Mouse (Mus musculus) limb, embryonic 15.5 days (tissue): Measurements from ENCODE around the gene Mical3. TPM values are rescaled to one million over a fixed set of nuclear protein-coding genes. Genes with fewer than 3 reads are reported as not detected.

ENCODE experiments used
- ATAC-seq: fragments of 200-750 bp; cut with Nextera tagmentation; 2 replicates; pipeline ENCODE4 v1.8.0; 2017; ENCODE audit warnings: low read depth, moderate TSS enrichment; ENCODE audit not compliant: insufficient number of reproducible peaks, low FRiP score, low TSS enrichment
- H3K27ac ChIP-seq: fragments of 300-500 bp; sonication (generic); 2 replicates; pipeline ENCODE4 v1.5.1; 2015; ENCODE audit warnings: moderate library complexity, mild to moderate bottlenecking, inconsistent platforms
- H3K27me3 ChIP-seq: fragments of 300-500 bp; sonication (generic); 2 replicates; pipeline ENCODE4 v1.6.1; 2015; ENCODE audit warnings: inconsistent platforms
- H3K36me3 ChIP-seq: fragments of 300-500 bp; sonication (generic); 2 replicates; pipeline ENCODE4 v1.6.1; 2015; ENCODE audit warnings: inconsistent platforms
- H3K4me1 ChIP-seq: fragments of 300-500 bp; sonication (generic); 2 replicates; pipeline ENCODE4 v1.6.1; 2015; ENCODE audit warnings: inconsistent platforms
- H3K4me2 ChIP-seq: fragments of 300-500 bp; sonication (generic); 2 replicates; pipeline ENCODE4 v1.6.1; 2015; ENCODE audit warnings: mild to moderate bottlenecking, inconsistent platforms
- H3K4me3 ChIP-seq: fragments of 300-500 bp; sonication (generic); 2 replicates; pipeline ENCODE4 v1.5.1; 2015; ENCODE audit warnings: mild to moderate bottlenecking, inconsistent platforms
- H3K9ac ChIP-seq: fragments of 300-500 bp; sonication (generic); 2 replicates; pipeline ENCODE4 v1.6.1; 2015; ENCODE audit warnings: inconsistent platforms
- H3K9me3 ChIP-seq: fragments of 300-500 bp; sonication (generic); 2 replicates; pipeline ENCODE4 v1.6.1; 2016; ENCODE audit warnings: inconsistent platforms
- WGBS: fragments of 180-500 bp; shearing (Covaris S2); methylation state at CpG from one replicate; pipeline ENCODE4 v1.1.7; 2015; 5-methylcytosine and 5-hydroxymethylcytosine counted together
- polyA plus RNA-seq: library from polyadenylated mRNA; unstranded; fragments of >200 nt; fragmentation: Nextera tagmentation; extraction: Ambion mirVana; gene quantifications from 2 replicates; pipeline ENCODE4 v1.2.1, GENCODE M21; 2015

Gene Mical3
- polyA plus RNA-seq, 1 experiment from 2014 or later = 9.7 TPM

DNA sequence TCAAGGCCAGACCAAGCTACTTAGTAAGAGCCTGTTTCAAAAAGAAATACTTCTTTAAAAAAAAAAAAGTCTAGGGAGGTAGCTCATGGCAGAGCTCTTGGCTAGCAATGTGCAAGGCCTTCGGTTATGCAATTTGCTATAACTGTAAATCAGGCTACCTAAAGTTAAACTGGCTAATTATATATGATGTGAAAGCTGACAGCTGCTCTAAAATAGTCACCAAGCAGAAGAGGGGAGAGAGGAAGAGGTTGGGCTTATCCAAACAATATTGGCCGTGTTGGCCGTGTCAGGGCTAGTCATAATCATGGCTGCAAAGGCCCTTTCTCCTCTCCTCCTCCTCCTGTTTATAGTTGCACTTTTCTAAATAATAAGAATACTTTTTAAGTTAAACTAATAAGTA is 94.9 kb downstream of the Mical3 start:
- Histone ChIP-seq H3K4me2 (no peak overlapping the region), H3K4me3 (no peak overlapping the region), H3K27ac (no peak overlapping the region), H3K36me3 (peaks cover 59% of the 10 kb centered on the region), H3K9ac (no peak overlapping the region), H3K4me1 (no peaks in the 10 kb centered on the region), H3K27me3 (no peaks in the 10 kb centered on the region), H3K9me3 (no peaks in the 10 kb centered on the region)
- ATAC-seq = no peak
- WGBS = 78% methylated on average over 3 of the region's 3 CpGs

DNA sequence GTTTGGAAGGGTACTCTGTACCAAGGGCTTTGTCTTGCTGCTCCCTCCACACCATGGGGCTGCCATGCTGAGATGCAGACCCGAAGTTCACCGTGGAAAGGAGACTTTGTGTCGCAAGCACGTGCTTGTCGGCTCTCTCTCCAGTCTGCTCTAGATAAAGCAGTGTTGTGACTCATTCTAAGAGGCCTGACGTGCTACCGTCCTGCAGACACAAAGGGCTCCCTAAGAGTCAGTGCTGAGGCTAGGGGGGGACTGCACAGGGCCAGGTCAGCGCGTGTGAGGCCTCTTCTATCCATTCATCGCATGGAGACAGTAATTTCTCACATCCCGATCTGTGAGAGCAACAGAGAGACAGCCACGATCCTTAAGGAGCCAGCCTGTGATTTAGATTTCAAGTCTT is 95.5 kb downstream of the Mical3 start:
- 86% methylated on average over 12 of the region's 12 CpGs for WGBS
- H3K36me3 ChIP-seq = peaks cover 65% of the 10 kb centered on the region
- no peaks in the 10 kb centered on the region for H3K27me3 ChIP-seq
- no peaks in the 10 kb centered on the region for H3K9me3 ChIP-seq
- H3K27ac ChIP-seq = no peak overlapping the region
- H3K4me2 ChIP-seq = no peak overlapping the region
- no peaks in the 10 kb centered on the region for H3K4me1 ChIP-seq
- H3K9ac ChIP-seq = no peak overlapping the region
- H3K4me3 ChIP-seq = no peak overlapping the region
- no peak for ATAC-seq

DNA sequence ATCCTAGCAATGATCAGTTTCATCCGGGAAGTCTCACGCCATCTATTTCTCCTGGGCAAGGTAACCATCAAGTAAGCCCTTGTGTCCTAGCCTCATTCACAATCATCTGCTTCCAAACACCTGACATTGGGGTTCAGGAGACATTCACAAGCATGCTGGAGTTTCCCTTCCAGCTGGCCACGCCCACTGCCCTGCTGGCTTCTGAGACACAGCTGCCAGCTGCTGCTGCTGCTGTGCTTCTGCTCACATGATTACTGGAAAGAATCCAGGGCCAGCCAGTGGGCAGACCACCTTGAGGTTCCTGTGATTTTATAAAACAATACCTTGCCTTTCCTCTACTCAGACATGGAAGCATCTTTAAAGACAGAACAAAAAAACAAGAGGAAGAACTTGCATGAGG is 97.5 kb downstream of the Mical3 start:
- H3K4me1 ChIP-seq = no peaks in the 10 kb centered on the region
- no peaks in the 10 kb centered on the region for H3K27me3 ChIP-seq
- no peak overlapping the region for H3K4me2 ChIP-seq
- peaks cover 65% of the 10 kb centered on the region for H3K36me3 ChIP-seq
- no peak overlapping the region for H3K4me3 ChIP-seq
- WGBS = 89% methylated on average over 3 of the region's 3 CpGs
- no peak for ATAC-seq
- no peaks in the 10 kb centered on the region for H3K9me3 ChIP-seq
- no peak overlapping the region for H3K27ac ChIP-seq
- H3K9ac ChIP-seq = no peak overlapping the region

DNA sequence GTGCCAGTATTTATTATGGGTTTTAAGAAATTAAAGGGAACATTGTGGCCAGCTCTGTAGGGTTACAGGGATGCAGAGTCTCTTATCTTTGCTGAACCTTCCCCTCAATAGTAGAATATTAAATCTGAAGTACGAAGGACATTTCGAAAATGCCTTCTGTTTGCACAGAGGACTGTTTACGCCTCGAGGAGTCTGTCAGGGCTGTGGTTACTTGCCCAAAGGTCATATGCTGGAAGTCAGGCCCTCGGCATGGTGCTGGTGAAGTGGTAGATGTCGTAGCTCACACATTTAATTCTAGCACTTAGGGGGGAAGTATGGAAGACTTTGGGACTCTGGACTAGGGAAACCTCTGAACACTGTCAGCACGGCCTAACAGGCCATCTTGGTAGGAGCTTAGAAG is 99.4 kb downstream of the Mical3 start:
- peaks cover 60% of the 10 kb centered on the region for H3K36me3 ChIP-seq
- H3K27me3 ChIP-seq = no peaks in the 10 kb centered on the region
- H3K4me2 ChIP-seq = no peak overlapping the region
- H3K4me3 ChIP-seq = no peak overlapping the region
- no peak for ATAC-seq
- peaks cover 14% of the 10 kb centered on the region for H3K4me1 ChIP-seq
- no peak overlapping the region for H3K9ac ChIP-seq
- no peak overlapping the region for H3K27ac ChIP-seq
- 94% methylated on average over 7 of the region's 7 CpGs for WGBS
- H3K9me3 ChIP-seq = no peaks in the 10 kb centered on the region

DNA sequence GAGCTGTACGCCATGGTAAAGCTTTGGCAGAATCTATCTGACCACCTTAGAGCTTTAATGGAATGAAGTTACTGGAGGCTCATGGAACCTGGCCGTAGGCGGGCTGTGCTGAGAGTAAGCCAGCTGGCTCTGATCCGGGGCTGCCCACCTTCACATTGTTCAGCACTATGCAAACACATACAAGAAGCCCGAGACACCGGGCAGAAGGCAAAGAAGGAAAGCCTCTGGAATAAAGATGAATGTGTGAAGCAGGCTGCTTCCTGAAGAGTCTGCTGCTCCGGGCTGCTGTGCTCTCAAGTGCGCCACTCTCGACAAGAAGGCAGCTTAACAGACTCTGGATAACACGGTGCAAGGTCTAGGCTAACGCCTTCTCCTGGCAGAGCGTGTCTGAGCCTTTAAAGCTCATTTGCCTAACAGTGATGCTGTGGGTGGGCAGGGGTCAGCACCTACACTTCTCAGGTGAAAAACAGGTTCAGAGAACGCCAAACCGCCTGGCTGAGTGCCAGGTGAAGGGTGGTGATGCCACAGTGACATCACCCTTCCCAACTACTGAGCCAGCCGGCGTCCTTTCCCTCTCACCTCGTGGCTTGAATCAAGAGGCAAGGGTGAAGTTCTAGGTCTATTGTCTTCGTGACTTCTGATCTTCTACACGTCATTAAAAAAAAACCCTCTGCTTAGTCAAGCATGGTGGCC is 100.8 kb downstream of the Mical3 start:
- Histone ChIP-seq H3K36me3 (peaks cover 56% of the 10 kb centered on the region), H3K4me1 (peaks cover 20% of the 10 kb centered on the region), H3K4me2 (no peak overlapping the region), H3K9ac (no peak overlapping the region), H3K27me3 (no peaks in the 10 kb centered on the region), H3K4me3 (no peak overlapping the region), H3K9me3 (no peaks in the 10 kb centered on the region), H3K27ac (no peak overlapping the region)
- no peak for ATAC-seq
- 87% methylated on average over 19 of the region's 19 CpGs for WGBS

DNA sequence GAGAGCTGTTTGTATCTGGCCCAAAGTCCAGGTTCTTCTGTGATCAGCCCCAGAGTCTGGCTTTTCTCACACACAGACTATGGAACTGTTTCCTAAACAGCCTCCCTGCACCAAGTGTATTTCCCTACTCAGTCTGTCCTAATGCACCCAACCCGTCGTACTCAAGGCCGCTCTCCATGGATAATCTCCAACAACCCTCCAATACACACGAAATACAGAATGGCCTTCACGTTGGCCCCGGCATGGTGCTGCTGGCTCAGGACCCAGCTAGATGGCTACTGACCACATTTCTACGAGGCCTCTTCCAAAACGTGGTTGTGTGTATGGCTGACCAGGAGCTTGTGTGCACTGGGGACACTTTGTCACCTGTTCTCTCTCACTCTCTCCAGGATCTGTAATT is 102.3 kb downstream of the Mical3 start:
- H3K9me3 ChIP-seq = no peaks in the 10 kb centered on the region
- no peak overlapping the region for H3K9ac ChIP-seq
- no peak for ATAC-seq
- no peak overlapping the region for H3K27ac ChIP-seq
- no peak overlapping the region for H3K4me2 ChIP-seq
- peaks cover 51% of the 10 kb centered on the region for H3K36me3 ChIP-seq
- no peaks in the 10 kb centered on the region for H3K27me3 ChIP-seq
- 90% methylated on average over 8 of the region's 8 CpGs for WGBS
- no peak overlapping the region for H3K4me3 ChIP-seq
- H3K4me1 ChIP-seq = peaks cover 20% of the 10 kb centered on the region

DNA sequence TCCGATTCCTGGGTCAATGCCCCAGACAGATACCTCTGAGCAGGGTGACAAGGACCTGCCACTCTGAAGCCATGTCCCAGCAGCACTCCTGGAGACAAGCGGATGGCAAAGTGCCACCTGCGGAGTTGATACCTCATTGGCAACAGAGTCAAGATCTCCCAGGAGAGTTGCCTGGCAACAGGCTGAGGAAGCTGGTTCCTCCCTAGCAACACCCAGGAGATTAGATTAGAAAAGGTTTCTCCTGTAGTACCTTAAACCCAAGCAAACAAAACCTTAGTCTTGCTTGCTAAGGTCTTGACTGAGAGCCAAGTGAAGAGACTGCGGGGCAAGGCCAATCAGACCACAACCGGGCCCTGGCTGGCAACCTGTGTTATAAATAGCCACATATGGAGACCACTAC is 103.5 kb downstream of the Mical3 start:
- H3K9me3 ChIP-seq = no peaks in the 10 kb centered on the region
- H3K4me2 ChIP-seq = no peak overlapping the region
- H3K36me3 ChIP-seq = peaks cover 46% of the 10 kb centered on the region
- H3K9ac ChIP-seq = no peak overlapping the region
- 63% methylated on average over 5 of the region's 5 CpGs for WGBS
- H3K4me3 ChIP-seq = no peak overlapping the region
- peaks cover 20% of the 10 kb centered on the region for H3K4me1 ChIP-seq
- no peak for ATAC-seq
- no peak overlapping the region for H3K27ac ChIP-seq
- H3K27me3 ChIP-seq = no peaks in the 10 kb centered on the region

DNA sequence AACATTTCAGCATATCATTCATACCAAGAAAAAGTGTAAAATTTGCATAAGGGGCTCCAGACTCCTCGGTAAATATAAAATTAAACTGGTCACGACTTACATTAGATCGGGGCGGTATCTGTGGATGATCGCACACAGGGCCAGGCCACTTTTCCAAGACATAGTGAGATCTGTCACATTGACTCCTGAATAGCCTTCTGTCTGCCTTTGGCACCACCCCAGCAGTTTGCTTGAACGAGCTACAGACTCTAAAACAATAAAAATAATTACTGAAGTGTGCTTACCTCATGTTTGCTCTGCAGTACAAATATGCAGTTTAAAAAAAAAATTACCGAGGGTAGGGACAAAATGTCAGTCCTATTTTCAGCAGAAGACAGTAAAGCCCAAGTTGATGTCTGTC is 103.9 kb downstream of the Mical3 start:
- Histone ChIP-seq H3K4me1 (peaks cover 20% of the 10 kb centered on the region), H3K4me3 (no peak overlapping the region), H3K27me3 (no peaks in the 10 kb centered on the region), H3K36me3 (peaks cover 45% of the 10 kb centered on the region), H3K9ac (no peak overlapping the region), H3K27ac (no peak overlapping the region), H3K4me2 (no peak overlapping the region), H3K9me3 (no peaks in the 10 kb centered on the region)
- ATAC-seq = no peak
- WGBS = 50% methylated on average over 7 of the region's 7 CpGs

DNA sequence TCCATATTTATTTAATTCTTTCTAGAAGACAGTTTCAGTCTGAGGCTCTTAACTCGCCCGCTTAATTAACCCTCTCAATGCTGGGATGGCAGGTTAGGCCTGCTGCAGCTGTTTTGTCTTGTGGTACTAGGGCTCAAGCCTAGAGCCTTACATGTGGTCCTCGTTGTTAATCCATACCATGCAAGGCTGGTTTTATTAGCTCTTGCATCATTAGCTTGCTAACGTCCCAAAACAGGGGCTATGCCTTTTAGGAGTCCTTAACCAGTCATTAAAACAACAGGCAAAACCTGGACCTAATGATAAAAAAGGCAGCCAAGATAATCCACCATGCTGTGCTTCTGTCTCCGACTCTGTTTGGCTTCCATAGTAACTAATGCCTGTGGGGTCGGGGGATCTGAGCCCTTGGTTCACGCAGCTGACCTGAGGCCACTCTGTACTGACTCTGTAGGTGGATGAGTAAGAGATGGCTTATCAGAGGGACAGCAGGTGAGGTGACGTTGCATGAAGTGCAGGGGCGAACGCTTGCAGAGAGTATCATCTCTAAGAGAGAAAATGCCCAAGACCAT is 104.7 kb downstream of the Mical3 start:
- H3K36me3 ChIP-seq = peaks cover 46% of the 10 kb centered on the region
- H3K9ac ChIP-seq = no peak overlapping the region
- no peak overlapping the region for H3K4me3 ChIP-seq
- ATAC-seq = no peak
- peaks cover 20% of the 10 kb centered on the region for H3K4me1 ChIP-seq
- H3K9me3 ChIP-seq = no peaks in the 10 kb centered on the region
- no peak overlapping the region for H3K27ac ChIP-seq
- WGBS = 30% methylated on average over 10 of the region's 10 CpGs
- H3K4me2 ChIP-seq = no peak overlapping the region
- no peaks in the 10 kb centered on the region for H3K27me3 ChIP-seq

DNA sequence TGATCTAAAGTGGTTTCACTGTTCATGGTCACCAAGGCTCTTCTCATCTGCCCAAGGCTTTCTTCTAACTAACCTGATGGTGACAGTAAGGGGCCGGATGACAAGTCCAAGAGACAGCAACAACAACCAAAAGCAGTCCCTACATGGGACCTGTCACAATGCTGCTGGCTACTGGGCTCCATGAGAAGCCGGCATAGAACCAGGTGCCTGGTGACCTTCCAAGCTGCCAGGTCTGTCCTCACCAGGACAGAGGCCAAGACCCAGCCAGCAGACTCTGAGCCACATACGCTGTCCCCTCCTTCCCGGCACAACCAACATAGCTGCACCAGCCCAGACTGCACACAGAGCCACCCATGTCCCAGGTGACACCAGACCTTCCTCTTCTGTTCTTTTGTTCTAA is 112.7 kb downstream of the Mical3 start:
- Histone ChIP-seq H3K36me3 (peaks cover 43% of the 10 kb centered on the region), H3K4me2 (no peak overlapping the region)
- ATAC-seq = no peak

DNA sequence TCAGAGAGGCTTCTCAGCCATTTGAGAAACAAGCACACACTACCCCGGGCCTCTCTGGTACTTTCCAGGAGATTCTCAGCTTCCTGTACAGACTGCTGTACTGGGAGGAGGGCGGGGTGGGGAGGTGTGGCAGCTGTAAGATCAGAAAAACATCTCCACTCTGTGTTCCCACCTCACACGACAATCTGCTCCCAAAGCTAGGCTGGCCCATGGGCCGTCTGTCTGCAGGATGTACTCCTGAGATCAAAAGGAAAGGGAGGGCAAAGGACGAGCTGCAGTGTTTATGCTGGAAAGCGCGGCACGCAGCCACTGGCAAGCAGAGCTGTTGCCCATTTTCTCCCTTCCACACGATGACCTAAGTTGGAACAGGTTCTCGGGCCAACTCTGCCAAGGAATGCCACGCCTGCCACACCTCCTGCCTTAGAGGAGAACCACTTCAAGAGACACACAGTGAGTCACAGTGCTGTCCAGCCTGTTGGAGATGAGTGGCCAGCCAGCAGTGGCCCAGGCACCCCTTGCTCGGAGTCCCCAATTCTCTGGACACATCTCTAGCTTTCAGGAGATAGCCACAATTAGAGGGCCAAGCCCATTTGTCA is 113.3 kb downstream of the Mical3 start:
- H3K36me3 ChIP-seq = peaks cover 41% of the 10 kb centered on the region
- WGBS = 45% methylated on average over 12 of the region's 12 CpGs
- H3K4me3 ChIP-seq = no peak overlapping the region
- no peak overlapping the region for H3K27ac ChIP-seq
- H3K27me3 ChIP-seq = no peaks in the 10 kb centered on the region
- no peaks in the 10 kb centered on the region for H3K9me3 ChIP-seq
- no peak for ATAC-seq
- 0 out of 2 replicates have a peak, but pooled peaks cover 7% of the 10 kb centered on the region for H3K4me1 ChIP-seq
- H3K9ac ChIP-seq = no peak overlapping the region
- no peak overlapping the region for H3K4me2 ChIP-seq

More for the DNA sequence above, 112.7 kb downstream of the Mical3 start:
- no peak overlapping the region for H3K27ac ChIP-seq
- 0 out of 2 replicates have a peak, but pooled peaks cover 7% of the 10 kb centered on the region for H3K4me1 ChIP-seq
- WGBS = 93% methylated on average over 4 of the region's 4 CpGs
- no peak overlapping the region for H3K4me3 ChIP-seq
- H3K9ac ChIP-seq = no peak overlapping the region
- H3K9me3 ChIP-seq = no peaks in the 10 kb centered on the region
- H3K27me3 ChIP-seq = no peaks in the 10 kb centered on the region

DNA sequence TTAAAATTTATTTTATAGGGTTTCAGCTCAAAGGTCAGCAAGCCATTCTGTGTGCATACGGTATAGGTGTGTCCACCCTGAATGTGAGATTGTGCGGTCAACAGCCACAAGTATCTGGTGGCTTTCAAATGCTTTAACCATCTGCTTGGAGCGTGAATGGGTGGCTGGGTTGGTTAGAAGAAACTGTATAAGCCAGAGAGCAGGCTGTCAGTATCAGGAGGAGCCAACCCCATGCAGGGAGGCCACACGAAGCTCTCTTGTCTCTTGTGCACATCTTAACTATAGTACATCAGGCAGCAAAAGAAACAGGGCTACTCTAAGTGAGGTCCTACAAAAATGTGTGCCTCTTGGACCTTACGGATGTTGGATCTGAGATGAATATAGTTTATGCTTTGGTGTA is 114.7 kb downstream of the Mical3 start:
- no peak overlapping the region for H3K4me2 ChIP-seq
- H3K9me3 ChIP-seq = no peaks in the 10 kb centered on the region
- 0 out of 2 replicates have a peak, but pooled peaks cover 7% of the 10 kb centered on the region for H3K4me1 ChIP-seq
- H3K27me3 ChIP-seq = no peaks in the 10 kb centered on the region
- 67% methylated on average over 5 of the region's 5 CpGs for WGBS
- ATAC-seq = no peak
- peaks cover 38% of the 10 kb centered on the region for H3K36me3 ChIP-seq
- H3K9ac ChIP-seq = no peak overlapping the region
- no peak overlapping the region for H3K27ac ChIP-seq
- H3K4me3 ChIP-seq = no peak overlapping the region
